Mouse (Mus musculus): ENCODE measurements around the gene Rad51b. TPM values are rescaled to one million over a fixed set of nuclear protein-coding genes. Genes with fewer than 3 reads are reported as not detected.
A peak's percentile ranks its signal among the peaks of the same experiment; 100 is the strongest.

Gene Rad51b
- polyA plus RNA-seq, 1 experiment from 2014 or later: 3.9 TPM

GRCm38 (mm10) chr12:79610511-79611103 lies 313.5 kb downstream of the Rad51b start:
- Histone ChIP-seq H3K4me2 (ENCODE audit: low read length) (no peak overlapping the region), H3K27ac (no peak overlapping the region), H3K9me3 (replicated peaks; ENCODE audit: low read length) (no peaks in the 10 kb centered on the region), H3K36me3 (ENCODE audit: insufficient read depth, low read length) (no peaks in the 10 kb centered on the region), H3K27me3 (ENCODE audit: insufficient read depth, low read length) (no peaks in the 10 kb centered on the region), H3K4me3 (replicated peaks; ENCODE audit: low read depth, low read length) (no peak overlapping the region), H3K4me1 (replicated peaks; ENCODE audit: insufficient read depth, low read length) (peaks cover 12% of the 10 kb centered on the region; the same call in 1 of the 2 replicates), H3K9ac (ENCODE audit: low read depth, low read length) (no peak overlapping the region)
- no peak for DNase-seq (ENCODE audit: low spot score)
- no peak for ATAC-seq (replicated peaks; ENCODE audit: low FRiP score, low read depth)
- WGBS: 61% methylated on average over 6 of the region's 6 CpGs
- no peak for TF ChIP-seq CTCF (IDR thresholded peaks at IDR 0.05; ENCODE audit: low read depth)

GRCm38 (mm10) chr12:79611665-79612064 lies 314.6 kb downstream of the Rad51b start:
- no peak overlapping the region for H3K4me2 ChIP-seq (ENCODE audit: low read length)
- 93% methylated on average over 2 of the region's 2 CpGs for WGBS
- H3K27ac ChIP-seq: no peak overlapping the region
- 0 out of 2 replicates have a peak overlapping the region, but pooled peaks have one; percentile 1 for H3K9ac ChIP-seq (ENCODE audit: low read depth, low read length)
- no peak overlapping the region for H3K4me3 ChIP-seq (replicated peaks; ENCODE audit: low read depth, low read length)
- no peak for TF ChIP-seq CTCF (IDR thresholded peaks at IDR 0.05; ENCODE audit: low read depth)
- no peaks in the 10 kb centered on the region for H3K27me3 ChIP-seq (ENCODE audit: insufficient read depth, low read length)
- H3K9me3 ChIP-seq (replicated peaks; ENCODE audit: low read length): no peaks in the 10 kb centered on the region
- no peak for DNase-seq (ENCODE audit: low spot score)
- no peak for ATAC-seq (replicated peaks; ENCODE audit: low FRiP score, low read depth)
- no peaks in the 10 kb centered on the region for H3K36me3 ChIP-seq (ENCODE audit: insufficient read depth, low read length)
- peaks cover 16% of the 10 kb centered on the region; the same call in 1 of the 2 replicates for H3K4me1 ChIP-seq (replicated peaks; ENCODE audit: insufficient read depth, low read length)

DNA sequence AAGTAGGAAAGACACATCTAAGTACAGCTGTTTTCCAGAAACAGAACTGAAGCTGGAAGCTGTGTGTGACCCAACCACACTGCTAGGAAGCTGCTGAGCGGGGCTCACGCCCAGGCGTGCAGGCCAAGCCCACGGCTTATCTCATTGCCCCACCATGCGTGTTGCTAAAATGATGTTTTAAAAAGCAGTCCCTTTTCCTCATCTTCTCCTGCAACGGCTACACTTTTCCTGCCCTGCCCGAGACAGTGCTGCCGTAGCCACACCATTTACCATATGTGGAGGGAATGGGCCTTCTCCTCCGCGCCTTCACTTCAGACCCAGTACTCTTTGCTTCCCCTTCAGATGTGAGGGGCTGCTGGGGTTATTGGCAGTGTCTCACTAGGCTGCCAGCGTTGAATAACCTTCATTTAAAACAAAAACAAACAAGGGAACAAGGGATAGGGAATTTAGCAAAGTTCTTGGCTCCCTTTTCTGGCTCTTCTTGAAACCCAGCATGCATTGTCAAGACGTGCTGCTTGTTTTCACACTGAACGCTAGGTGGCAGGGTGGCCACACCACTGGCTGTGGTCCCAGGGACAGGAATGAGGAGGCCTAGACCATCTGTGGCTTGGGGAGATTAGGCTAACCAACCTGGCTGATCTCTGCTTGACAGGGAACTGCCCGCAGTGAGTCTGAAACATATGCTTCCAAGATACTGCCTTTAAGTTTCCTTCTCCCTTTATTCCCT lies 315.4 kb downstream of the Rad51b start:
- Histone ChIP-seq H3K27ac (peak overlapping the region; percentile 70), H3K9me3 (replicated peaks; ENCODE audit: low read length) (no peaks in the 10 kb centered on the region), H3K9ac (ENCODE audit: low read depth, low read length) (no peak overlapping the region), H3K27me3 (ENCODE audit: insufficient read depth, low read length) (no peaks in the 10 kb centered on the region), H3K4me3 (replicated peaks; ENCODE audit: low read depth, low read length) (no peak overlapping the region), H3K4me1 (replicated peaks; ENCODE audit: insufficient read depth, low read length) (peaks cover 16% of the 10 kb centered on the region; the same call in 1 of the 2 replicates), H3K36me3 (ENCODE audit: insufficient read depth, low read length) (no peaks in the 10 kb centered on the region), H3K4me2 (ENCODE audit: low read length) (no peak overlapping the region)
- DNase-seq (ENCODE audit: low spot score): peak; percentile 97
- 49% methylated on average over 14 of the region's 14 CpGs for WGBS
- peak; percentile 100 for TF ChIP-seq CTCF (IDR thresholded peaks at IDR 0.05; ENCODE audit: low read depth)
- ATAC-seq (replicated peaks; ENCODE audit: low FRiP score, low read depth): peak; percentile 85

DNA sequence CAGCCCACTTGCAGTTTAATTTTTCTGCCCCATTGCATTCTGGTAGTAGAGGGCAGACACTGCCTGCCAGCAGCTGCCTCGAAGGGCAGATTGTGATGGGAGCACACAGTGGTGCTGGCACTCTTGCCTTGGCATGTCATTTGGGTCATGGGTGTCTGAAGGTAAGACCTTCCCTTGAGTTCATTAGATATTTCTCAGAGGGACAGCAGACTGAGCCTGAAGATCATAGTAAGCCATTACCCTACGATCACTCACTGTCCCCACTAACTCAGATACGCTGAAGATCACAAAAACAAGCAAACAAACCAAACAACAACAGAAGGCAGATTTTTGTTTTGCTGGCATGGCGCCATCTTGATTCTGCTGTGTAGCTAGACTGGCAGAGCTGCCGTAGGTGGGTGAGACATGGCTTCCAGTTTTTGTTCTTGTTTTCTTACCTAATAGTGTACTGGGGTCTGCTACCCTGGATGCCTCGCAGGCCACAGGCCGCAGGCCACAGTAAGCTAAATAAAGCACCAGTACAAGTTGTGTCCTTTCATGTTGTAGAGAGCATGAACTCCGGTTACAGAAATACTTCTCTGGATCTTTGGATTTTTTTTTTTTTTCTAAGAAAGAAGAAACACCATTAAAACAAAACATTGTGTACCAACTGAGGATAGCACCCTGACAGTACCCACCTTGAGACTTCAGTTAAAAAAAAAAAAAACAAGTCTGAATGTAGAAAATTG lies 316.1 kb downstream of the Rad51b start:
- Histone ChIP-seq H3K27ac (peak overlapping the region; percentile 65), H3K4me3 (replicated peaks; ENCODE audit: low read depth, low read length) (no peak overlapping the region), H3K4me1 (replicated peaks; ENCODE audit: insufficient read depth, low read length) (peaks cover 16% of the 10 kb centered on the region; the same call in 1 of the 2 replicates), H3K9me3 (replicated peaks; ENCODE audit: low read length) (no peaks in the 10 kb centered on the region), H3K27me3 (ENCODE audit: insufficient read depth, low read length) (no peaks in the 10 kb centered on the region), H3K4me2 (ENCODE audit: low read length) (no peak overlapping the region), H3K9ac (ENCODE audit: low read depth, low read length) (no peak overlapping the region), H3K36me3 (ENCODE audit: insufficient read depth, low read length) (no peaks in the 10 kb centered on the region)
- DNase-seq (ENCODE audit: low spot score) (no peak), ATAC-seq (replicated peaks; ENCODE audit: low FRiP score, low read depth) (peak; percentile 30; the same call in 1 of the 2 replicates)
- no peak; the same call in 1 of the 2 replicates for TF ChIP-seq CTCF (IDR thresholded peaks at IDR 0.05; ENCODE audit: low read depth)
- 84% methylated on average over 8 of the region's 8 CpGs for WGBS

- 65% methylated on average over 9 of the region's 9 CpGs for WGBS
- H3K27me3 ChIP-seq (ENCODE audit: insufficient read depth, low read length): no peaks in the 10 kb centered on the region
- no peak overlapping the region for H3K4me3 ChIP-seq (replicated peaks; ENCODE audit: low read depth, low read length)
- H3K4me2 ChIP-seq (ENCODE audit: low read length): no peak overlapping the region
- H3K36me3 ChIP-seq (ENCODE audit: insufficient read depth, low read length): no peaks in the 10 kb centered on the region
- no peak overlapping the region for H3K9ac ChIP-seq (ENCODE audit: low read depth, low read length)
- no peaks in the 10 kb centered on the region for H3K9me3 ChIP-seq (replicated peaks; ENCODE audit: low read length)
- DNase-seq (ENCODE audit: low spot score) (peak; percentile 66), ATAC-seq (replicated peaks; ENCODE audit: low FRiP score, low read depth) (no peak)
- peaks cover 16% of the 10 kb centered on the region; the same call in 1 of the 2 replicates for H3K4me1 ChIP-seq (replicated peaks; ENCODE audit: insufficient read depth, low read length)
- TF ChIP-seq CTCF (IDR thresholded peaks at IDR 0.05; ENCODE audit: low read depth): no peak
- H3K27ac ChIP-seq: peak overlapping the region; percentile 31
Measured at GRCm38 (mm10) chr12:79613846-79614582, 316.9 kb downstream of the Rad51b start.

DNA sequence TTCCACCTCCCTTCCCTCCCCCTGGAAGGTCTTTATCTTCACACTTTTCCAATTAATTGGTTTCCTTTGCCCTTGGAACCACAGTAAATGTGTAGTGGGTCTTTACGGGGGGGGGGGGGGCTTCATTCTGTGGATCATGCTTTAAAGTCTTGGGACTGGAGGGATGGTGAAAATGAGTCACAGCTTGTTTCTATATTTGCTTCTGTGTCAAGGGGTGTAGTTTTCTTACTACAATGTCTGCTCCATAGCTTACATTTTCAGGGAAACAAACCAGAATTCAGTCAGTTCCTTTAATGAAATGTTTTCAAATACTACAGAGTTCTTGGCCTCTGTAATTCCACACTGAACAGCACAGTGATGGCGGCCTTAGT lies 317.5 kb downstream of the Rad51b start:
- no peaks in the 10 kb centered on the region for H3K9me3 ChIP-seq (replicated peaks; ENCODE audit: low read length)
- no peaks in the 10 kb centered on the region for H3K27me3 ChIP-seq (ENCODE audit: insufficient read depth, low read length)
- ATAC-seq (replicated peaks; ENCODE audit: low FRiP score, low read depth) (no peak), DNase-seq (ENCODE audit: low spot score) (no peak)
- H3K4me3 ChIP-seq (replicated peaks; ENCODE audit: low read depth, low read length): no peak overlapping the region
- H3K27ac ChIP-seq: peak overlapping the region; percentile 31
- no peak overlapping the region for H3K9ac ChIP-seq (ENCODE audit: low read depth, low read length)
- no peak for TF ChIP-seq CTCF (IDR thresholded peaks at IDR 0.05; ENCODE audit: low read depth)
- WGBS: 55% methylated on average over 2 of the region's 2 CpGs
- H3K4me1 ChIP-seq (replicated peaks; ENCODE audit: insufficient read depth, low read length): peaks cover 16% of the 10 kb centered on the region; the same call in 1 of the 2 replicates
- H3K4me2 ChIP-seq (ENCODE audit: low read length): no peak overlapping the region
- no peaks in the 10 kb centered on the region for H3K36me3 ChIP-seq (ENCODE audit: insufficient read depth, low read length)

Measured in kidney, postnatal 0 days (tissue).